Mouse (Mus musculus) embryonic facial prominence, embryonic 11.5 days (tissue): ENCODE data around the gene Lpin2. TPM values are rescaled to one million over a fixed set of nuclear protein-coding genes. Genes with fewer than 3 reads are reported as not detected.

ENCODE experiments used
- ATAC-seq: fragments of 200-750 bp; cut with Nextera tagmentation; replicated peaks from 2 replicates; pipeline ENCODE4 v1.8.0; 2017; ENCODE audit warnings: low read depth; ENCODE audit not compliant: insufficient number of reproducible peaks, low FRiP score, low TSS enrichment
- DNase-seq: peaks from one replicate; pipeline ENCODE4 v3.0.0-alpha.2; 2015; ENCODE audit warnings: low spot score
- H3K27ac ChIP-seq: fragments of 300-500 bp; sonication (generic); replicated peaks from 2 replicates; pipeline ENCODE4 v1.5.1; 2014; ENCODE audit warnings: mild to moderate bottlenecking, low read depth, low read length, control low read depth
- H3K27me3 ChIP-seq: fragments of 300-500 bp; sonication (generic); 2 replicates; pipeline ENCODE4 v1.6.1; 2014; ENCODE audit warnings: mild to moderate bottlenecking, low read length, moderate library complexity, mixed read lengths; ENCODE audit not compliant: control insufficient read depth, insufficient read depth
- H3K36me3 ChIP-seq: fragments of 300-500 bp; sonication (generic); replicated peaks from 2 replicates; pipeline ENCODE4 v1.6.1; 2014; ENCODE audit warnings: low read depth, mild to moderate bottlenecking, low read length, moderate library complexity, mixed read lengths; ENCODE audit not compliant: control insufficient read depth, insufficient read depth
- H3K4me1 ChIP-seq: fragments of 300-500 bp; sonication (generic); 2 replicates; pipeline ENCODE4 v1.6.1; 2014; ENCODE audit warnings: low read length, mixed read lengths; ENCODE audit not compliant: control insufficient read depth, insufficient read depth
- H3K4me2 ChIP-seq: fragments of 300-500 bp; sonication (generic); 2 replicates; pipeline ENCODE4 v1.6.1; 2014; ENCODE audit warnings: low read depth, mild to moderate bottlenecking, control low read depth, low read length, moderate library complexity
- H3K4me3 ChIP-seq: fragments of 300-500 bp; sonication (generic); 2 replicates; pipeline ENCODE4 v1.5.1; 2014; ENCODE audit warnings: low read depth, low read length, control low read depth
- H3K9ac ChIP-seq: fragments of 300-500 bp; sonication (generic); replicated peaks from 2 replicates; pipeline ENCODE4 v1.6.1; 2014; ENCODE audit warnings: mild to moderate bottlenecking, control low read depth, low read length
- H3K9me3 ChIP-seq: fragments of 300-500 bp; sonication (generic); replicated peaks from 2 replicates; pipeline ENCODE4 v1.6.1; 2016; ENCODE audit warnings: mild to moderate bottlenecking, low read length, inconsistent platforms, mixed read lengths; ENCODE audit not compliant: control insufficient read depth
- WGBS: fragments of 180-500 bp; shearing (Covaris S2); extraction: QIAGEN DNeasy Blood & Tissue Kit; methylation state at CpG from one replicate; pipeline ENCODE4 v1.1.7; 2014; 5-methylcytosine and 5-hydroxymethylcytosine counted together
- polyA plus RNA-seq: library from polyadenylated mRNA; unstranded; fragments of >200 nt; fragmentation: Nextera tagmentation; extraction: Ambion mirVana; gene quantifications from 2 replicates; pipeline ENCODE4 v1.2.1, GENCODE M21; 2014

The Lpin2 gene
- polyA plus RNA-seq, 1 experiment from 2014 or later = 46.3 TPM

- DNase-seq (no peak), ATAC-seq (no peak)
- H3K36me3 ChIP-seq = no peaks in the 10 kb centered on the region
- H3K4me1 ChIP-seq = no peaks in the 10 kb centered on the region
- H3K9ac ChIP-seq = no peak overlapping the region
- no peak overlapping the region for H3K4me3 ChIP-seq
- H3K27ac ChIP-seq = no peak overlapping the region
- 82% methylated on average over 4 of the region's 4 CpGs for WGBS
- H3K27me3 ChIP-seq = no peaks in the 10 kb centered on the region
- no peaks in the 10 kb centered on the region for H3K9me3 ChIP-seq
- no peak overlapping the region for H3K4me2 ChIP-seq
Measured at GRCm38 (mm10) chr17:71143155-71143554, 39.2 kb upstream of the Lpin2 start.

- 84% methylated on average over 19 of the region's 19 CpGs for WGBS
- no peak overlapping the region for H3K4me2 ChIP-seq
- H3K36me3 ChIP-seq = no peaks in the 10 kb centered on the region
- DNase-seq (no peak), ATAC-seq (no peak)
- H3K27me3 ChIP-seq = no peaks in the 10 kb centered on the region
- no peaks in the 10 kb centered on the region for H3K9me3 ChIP-seq
- H3K9ac ChIP-seq = no peak overlapping the region
- H3K4me1 ChIP-seq = no peaks in the 10 kb centered on the region
- H3K4me3 ChIP-seq = no peak overlapping the region
- no peak overlapping the region for H3K27ac ChIP-seq
Measured at GRCm38 (mm10) chr17:71144322-71145116, 37.8 kb upstream of the Lpin2 start.

GRCm38 (mm10) chr17:71145248-71145961 is 37.0 kb upstream of the Lpin2 start:
- WGBS = 100% methylated on average over 1 of the region's 1 CpGs
- H3K4me3 ChIP-seq = no peak overlapping the region
- no peaks in the 10 kb centered on the region for H3K9me3 ChIP-seq
- H3K9ac ChIP-seq = no peak overlapping the region
- H3K27ac ChIP-seq = no peak overlapping the region
- ATAC-seq (no peak), DNase-seq (no peak)
- no peak overlapping the region for H3K4me2 ChIP-seq
- no peaks in the 10 kb centered on the region for H3K36me3 ChIP-seq
- H3K27me3 ChIP-seq = no peaks in the 10 kb centered on the region
- H3K4me1 ChIP-seq = no peaks in the 10 kb centered on the region

- Histone ChIP-seq H3K27ac (no peak overlapping the region), H3K27me3 (no peaks in the 10 kb centered on the region), H3K36me3 (no peaks in the 10 kb centered on the region), H3K4me3 (no peak overlapping the region), H3K4me2 (no peak overlapping the region), H3K9me3 (no peaks in the 10 kb centered on the region), H3K4me1 (no peaks in the 10 kb centered on the region), H3K9ac (no peak overlapping the region)
- DNase-seq (peak; percentile 59), ATAC-seq (peak; percentile 87; the same call in 1 of the 2 replicates)
- 25% methylated on average over 4 of the region's 4 CpGs for WGBS
Measured at GRCm38 (mm10) chr17:71153356-71153755, 29.0 kb upstream of the Lpin2 start.

GRCm38 (mm10) chr17:71155271-71155670 is 27.1 kb upstream of the Lpin2 start:
- Histone ChIP-seq H3K4me1 (peaks cover 5% of the 10 kb centered on the region), H3K9ac (no peak overlapping the region), H3K4me2 (no peak overlapping the region), H3K36me3 (no peaks in the 10 kb centered on the region), H3K27ac (no peak overlapping the region), H3K27me3 (no peaks in the 10 kb centered on the region), H3K4me3 (no peak overlapping the region), H3K9me3 (no peaks in the 10 kb centered on the region)
- no peak for DNase-seq
- ATAC-seq = no peak
- WGBS = 35% methylated on average over 1 of the region's 1 CpGs

- Histone ChIP-seq H3K27me3 (no peaks in the 10 kb centered on the region), H3K27ac (peak overlapping the region; percentile 68), H3K4me1 (peaks cover 5% of the 10 kb centered on the region), H3K4me2 (no peak overlapping the region), H3K36me3 (no peaks in the 10 kb centered on the region), H3K4me3 (no peak overlapping the region), H3K9me3 (no peaks in the 10 kb centered on the region), H3K9ac (no peak overlapping the region)
- 11% methylated on average over 4 of the region's 4 CpGs for WGBS
- peak; percentile 77 for DNase-seq
- ATAC-seq = peak; percentile 63
Measured at GRCm38 (mm10) chr17:71159152-71159567, 23.2 kb upstream of the Lpin2 start.

GRCm38 (mm10) chr17:71159720-71160119 is 22.6 kb upstream of the Lpin2 start:
- ATAC-seq = peak; percentile 36; the same call in 1 of the 2 replicates
- 44% methylated on average over 8 of the region's 8 CpGs for WGBS
- peak overlapping the region; percentile 68 for H3K27ac ChIP-seq

More at GRCm38 (mm10) chr17:71159720-71160119, 22.6 kb upstream of the Lpin2 start:
- Histone ChIP-seq H3K9ac (no peak overlapping the region), H3K9me3 (no peaks in the 10 kb centered on the region), H3K36me3 (no peaks in the 10 kb centered on the region), H3K27me3 (no peaks in the 10 kb centered on the region), H3K4me3 (no peak overlapping the region), H3K4me1 (peaks cover 5% of the 10 kb centered on the region), H3K4me2 (no peak overlapping the region)
- peak; percentile 80 for DNase-seq
